Mouse (Mus musculus) stomach, embryonic 14.5 days (tissue): ENCODE data around the gene Rnf32. TPM values are rescaled to one million over a fixed set of nuclear protein-coding genes. Genes with fewer than 3 reads are reported as not detected.

Experiments used
- ATAC-seq: fragments of 200-750 bp; cut with Nextera tagmentation; 2 replicates; pipeline ENCODE4 v1.8.0; 2017; ENCODE audit warnings: low read depth, moderate TSS enrichment; ENCODE audit not compliant: insufficient number of reproducible peaks, insufficient read depth, low FRiP score
- H3K27ac ChIP-seq: fragments of 300-500 bp; sonication (generic); 2 replicates; pipeline ENCODE4 v1.5.1; 2014; ENCODE audit warnings: mild to moderate bottlenecking, low read length, moderate library complexity, mixed read lengths
- H3K27me3 ChIP-seq: fragments of 300-500 bp; sonication (generic); 2 replicates; pipeline ENCODE4 v1.6.1; 2014; ENCODE audit warnings: low read length, control low read depth, mixed read lengths; ENCODE audit not compliant: control insufficient read depth, insufficient read depth
- H3K36me3 ChIP-seq: fragments of 300-500 bp; sonication (generic); 2 replicates; pipeline ENCODE4 v1.6.1; 2014; ENCODE audit warnings: mild to moderate bottlenecking, control low read depth, low read length, moderate library complexity, mixed read lengths; ENCODE audit not compliant: control insufficient read depth, insufficient read depth
- H3K4me1 ChIP-seq: fragments of 300-500 bp; sonication (generic); 2 replicates; pipeline ENCODE4 v1.6.1; 2014; ENCODE audit warnings: low read length, control low read depth, mixed read lengths; ENCODE audit not compliant: control insufficient read depth, insufficient read depth
- H3K4me2 ChIP-seq: fragments of 300-500 bp; sonication (generic); replicated peaks from 2 replicates; pipeline ENCODE4 v1.6.1; 2014; ENCODE audit warnings: low read depth, low read length, control low read depth
- H3K4me3 ChIP-seq: fragments of 300-500 bp; sonication (generic); 2 replicates; pipeline ENCODE4 v1.5.1; 2014; ENCODE audit warnings: low read depth, low read length, control low read depth
- H3K9ac ChIP-seq: fragments of 300-500 bp; sonication (generic); replicated peaks from 2 replicates; pipeline ENCODE4 v1.6.1; 2014; ENCODE audit warnings: low read depth, mild to moderate bottlenecking, control low read depth, low read length, moderate library complexity, mixed read lengths
- H3K9me3 ChIP-seq: fragments of 300-500 bp; sonication (generic); 2 replicates; pipeline ENCODE4 v1.6.1; 2016; ENCODE audit warnings: low read depth, low read length, control low read depth; ENCODE audit not compliant: control insufficient read depth
- WGBS: fragments of 180-500 bp; shearing (Covaris S2); extraction: QIAGEN DNeasy Blood & Tissue Kit; methylation state at CpG from one replicate; pipeline ENCODE4 v1.1.7; 2014; 5-methylcytosine and 5-hydroxymethylcytosine counted together
- polyA plus RNA-seq: library from polyadenylated mRNA; unstranded; fragments of >200 nt; fragmentation: Nextera tagmentation; extraction: Ambion mirVana; gene quantifications from 2 replicates; pipeline ENCODE4 v1.2.1, GENCODE M21; 2014

Gene Rnf32
- polyA plus RNA-seq, 1 experiment from 2014 or later, result 10.8 TPM

DNA sequence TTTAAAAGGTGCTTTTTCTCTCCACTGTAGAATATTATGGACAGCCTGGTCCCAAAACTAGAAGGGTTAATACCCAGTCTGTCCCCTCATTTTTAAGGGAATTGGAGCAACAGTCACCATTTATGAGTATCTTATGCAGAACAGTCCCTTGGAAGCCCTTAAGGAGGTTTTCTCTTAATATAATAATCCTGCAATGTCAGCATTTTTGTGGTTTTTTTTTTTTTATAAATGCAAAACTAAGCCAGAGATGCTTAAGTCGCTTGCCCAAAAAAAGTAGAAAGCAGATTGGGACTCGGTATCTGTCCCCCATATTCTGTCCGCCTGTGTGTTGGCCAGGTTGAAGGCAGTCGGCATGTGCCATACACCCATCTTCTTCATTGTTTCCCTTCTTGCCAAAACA, 1.4 kb downstream of the Rnf32 start:
- Histone ChIP-seq H3K36me3 (no peaks in the 10 kb centered on the region), H3K4me1 (no peaks in the 10 kb centered on the region), H3K9me3 (no peaks in the 10 kb centered on the region), H3K27me3 (no peaks in the 10 kb centered on the region), H3K9ac (no peak overlapping the region), H3K4me3 (no peak overlapping the region), H3K27ac (no peak overlapping the region), H3K4me2 (no peak overlapping the region)
- ATAC-seq, result no peak
- 83% methylated on average over 4 of the region's 4 CpGs for WGBS

DNA sequence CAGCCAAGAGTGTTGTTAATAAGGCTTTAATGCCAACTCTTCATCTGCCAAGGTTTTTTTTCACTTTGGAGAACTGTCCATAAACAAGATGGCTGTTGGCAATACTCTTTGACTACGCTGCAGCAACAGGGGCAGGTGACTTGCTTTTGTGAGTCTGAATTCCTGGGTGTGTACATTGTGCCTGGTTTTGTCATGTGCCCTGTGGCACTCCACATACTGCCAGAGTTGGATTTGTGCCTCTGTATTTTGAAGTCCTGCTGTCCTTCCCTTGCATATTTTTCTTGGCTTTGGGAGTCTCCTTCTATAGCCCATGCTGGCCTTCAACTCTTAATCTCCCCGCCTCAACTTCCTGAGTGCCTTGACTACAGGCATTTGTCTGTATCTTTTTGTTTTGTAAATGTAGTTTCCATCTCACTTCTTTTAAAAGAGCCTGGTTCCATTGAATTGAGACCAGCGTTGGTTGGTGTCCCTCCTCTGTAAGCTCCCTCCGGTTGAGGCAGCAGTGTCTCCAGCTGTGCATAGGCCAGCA, 3.2 kb downstream of the Rnf32 start:
- 83% methylated on average over 4 of the region's 4 CpGs for WGBS
- Histone ChIP-seq H3K9ac (no peak overlapping the region), H3K36me3 (no peaks in the 10 kb centered on the region), H3K9me3 (no peaks in the 10 kb centered on the region), H3K4me2 (no peak overlapping the region), H3K27ac (no peak overlapping the region), H3K4me1 (no peaks in the 10 kb centered on the region), H3K27me3 (no peaks in the 10 kb centered on the region), H3K4me3 (no peak overlapping the region)
- no peak for ATAC-seq

DNA sequence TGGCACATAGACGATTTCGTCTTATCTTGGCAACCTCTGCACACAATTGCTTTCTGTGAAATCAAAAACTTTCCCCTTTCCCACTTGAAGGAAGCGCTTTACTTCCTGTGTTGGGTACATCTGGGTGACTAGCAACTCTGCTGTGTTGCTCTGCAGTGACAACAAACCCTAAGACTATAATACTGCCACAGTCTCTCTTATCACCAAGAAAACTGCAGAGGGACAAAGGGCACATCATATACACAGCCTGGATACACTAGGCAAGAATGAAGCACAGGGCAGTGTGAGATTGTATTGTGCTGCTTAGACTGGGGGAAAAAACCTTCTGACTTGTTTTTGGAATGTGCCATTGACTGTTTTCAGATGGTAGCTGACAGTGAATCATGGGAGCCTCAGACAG, 4.1 kb downstream of the Rnf32 start:
- Histone ChIP-seq H3K27me3 (no peaks in the 10 kb centered on the region), H3K4me3 (no peak overlapping the region), H3K4me2 (no peak overlapping the region), H3K36me3 (no peaks in the 10 kb centered on the region), H3K9ac (no peak overlapping the region), H3K27ac (no peak overlapping the region), H3K9me3 (no peaks in the 10 kb centered on the region), H3K4me1 (no peaks in the 10 kb centered on the region)
- no peak for ATAC-seq
- WGBS, result 85% methylated on average over 3 of the region's 3 CpGs

DNA sequence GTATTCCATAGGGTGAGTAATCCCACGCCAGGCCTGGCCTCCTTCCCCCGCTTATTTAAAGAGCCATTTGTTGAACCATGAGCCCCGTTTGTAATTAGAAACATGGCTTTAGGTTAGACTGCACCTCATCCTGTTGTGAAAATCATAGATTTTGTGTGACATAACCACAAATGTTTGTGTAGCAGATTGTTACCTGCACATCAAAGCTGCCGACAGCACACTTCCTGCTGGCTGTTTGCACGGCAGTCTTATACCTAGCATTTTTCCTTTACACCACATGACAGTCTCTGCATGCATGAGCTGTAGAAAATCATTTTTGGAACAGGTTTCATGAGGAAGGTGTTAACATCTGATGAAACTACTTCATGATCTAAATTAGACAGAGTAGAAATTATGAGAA, 9.9 kb downstream of the Rnf32 start:
- no peak for ATAC-seq
- Histone ChIP-seq H3K9me3 (no peaks in the 10 kb centered on the region), H3K4me2 (no peak overlapping the region), H3K9ac (no peak overlapping the region), H3K27ac (no peak overlapping the region), H3K27me3 (no peaks in the 10 kb centered on the region), H3K4me3 (no peak overlapping the region), H3K4me1 (no peaks in the 10 kb centered on the region), H3K36me3 (no peaks in the 10 kb centered on the region)
- 64% methylated on average over 5 of the region's 5 CpGs for WGBS

DNA sequence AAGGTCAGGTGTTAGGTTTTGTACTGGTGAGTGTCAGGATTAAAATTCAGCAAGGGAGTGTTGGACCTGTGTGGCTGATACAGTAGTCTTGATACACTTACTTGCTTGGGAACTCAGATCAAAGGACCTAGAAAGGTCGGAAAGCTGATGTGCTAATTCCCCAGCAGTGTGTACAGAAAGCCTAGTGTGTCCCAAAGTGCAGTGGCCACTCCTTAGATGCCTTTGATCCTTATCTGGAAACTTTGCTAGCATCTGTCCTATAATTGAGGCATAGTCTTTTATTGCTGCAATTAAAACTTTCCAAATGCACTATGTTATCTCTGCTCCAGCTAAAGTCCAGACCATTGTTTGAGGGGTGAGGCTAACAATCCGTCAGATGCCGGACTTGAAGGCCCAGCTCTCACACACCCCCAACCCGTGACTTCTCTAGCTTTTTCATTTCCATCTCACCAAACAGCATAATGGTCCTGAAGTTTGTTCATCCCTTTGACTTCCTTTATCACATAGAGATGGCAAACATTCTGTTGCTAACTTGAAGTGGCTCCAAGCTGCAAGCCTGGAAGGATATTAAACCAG, 16.3 kb downstream of the Rnf32 start:
- WGBS, result 39% methylated on average over 4 of the region's 4 CpGs
- Histone ChIP-seq H3K4me1 (no peaks in the 10 kb centered on the region), H3K9me3 (no peaks in the 10 kb centered on the region), H3K27me3 (no peaks in the 10 kb centered on the region), H3K9ac (no peak overlapping the region), H3K27ac (no peak overlapping the region), H3K4me3 (no peak overlapping the region), H3K4me2 (no peak overlapping the region), H3K36me3 (no peaks in the 10 kb centered on the region)
- ATAC-seq, result 0 out of 2 replicates have a peak, but pooled peaks have one; percentile 53

DNA sequence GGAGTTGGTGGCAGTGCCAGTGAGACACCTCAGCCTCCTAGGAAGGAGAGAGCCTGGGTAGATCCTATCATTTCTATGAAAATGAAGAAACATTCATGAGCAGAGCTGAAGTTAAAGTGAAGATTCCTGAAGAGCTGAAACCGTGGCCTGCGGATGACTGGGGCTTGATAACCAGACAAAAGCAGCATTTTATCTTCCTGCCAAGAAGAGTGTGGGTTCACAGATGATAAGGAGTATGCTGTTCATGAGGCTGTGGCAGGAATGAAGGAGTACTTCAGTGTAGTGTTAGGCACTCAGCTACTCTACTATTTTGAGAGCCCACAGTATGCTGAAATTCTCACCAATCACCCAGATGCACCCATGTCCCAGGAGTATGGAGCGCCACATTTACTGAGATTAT, 22.2 kb downstream of the Rnf32 start:
- H3K4me1 ChIP-seq, result no peaks in the 10 kb centered on the region

DNA sequence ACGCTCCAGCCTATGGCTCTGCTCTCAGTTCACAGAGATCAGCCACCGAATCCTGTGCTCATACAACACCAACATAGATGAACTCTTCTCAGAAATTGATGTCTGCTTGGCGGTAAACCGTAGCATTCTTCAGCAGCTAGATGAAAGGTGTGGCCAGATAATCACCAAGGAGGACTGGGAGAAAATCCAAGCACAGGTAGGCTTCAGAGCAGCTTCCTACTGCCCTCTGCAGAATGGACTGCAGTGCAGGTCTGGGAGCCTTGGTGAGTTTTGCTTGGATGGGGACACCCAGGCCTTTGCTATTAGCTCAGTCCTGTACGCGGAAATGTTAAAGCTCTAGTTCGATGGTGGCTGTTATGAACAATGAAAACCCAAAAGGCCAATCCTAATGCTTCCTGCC, 28.3 kb downstream of the Rnf32 start:
- no peaks in the 10 kb centered on the region for H3K9me3 ChIP-seq
- H3K4me3 ChIP-seq, result no peak overlapping the region
- H3K27me3 ChIP-seq, result no peaks in the 10 kb centered on the region
- no peaks in the 10 kb centered on the region for H3K36me3 ChIP-seq
- no peak for ATAC-seq
- no peak overlapping the region for H3K27ac ChIP-seq
- WGBS, result 83% methylated on average over 7 of the region's 7 CpGs
- no peaks in the 10 kb centered on the region for H3K4me1 ChIP-seq
- no peak overlapping the region for H3K4me2 ChIP-seq
- H3K9ac ChIP-seq, result no peak overlapping the region

More for the DNA sequence above, 22.2 kb downstream of the Rnf32 start:
- Histone ChIP-seq H3K36me3 (no peaks in the 10 kb centered on the region), H3K9ac (no peak overlapping the region), H3K27ac (no peak overlapping the region), H3K27me3 (no peaks in the 10 kb centered on the region), H3K9me3 (no peaks in the 10 kb centered on the region), H3K4me2 (no peak overlapping the region), H3K4me3 (no peak overlapping the region)
- 73% methylated on average over 3 of the region's 3 CpGs for WGBS
- no peak for ATAC-seq

DNA sequence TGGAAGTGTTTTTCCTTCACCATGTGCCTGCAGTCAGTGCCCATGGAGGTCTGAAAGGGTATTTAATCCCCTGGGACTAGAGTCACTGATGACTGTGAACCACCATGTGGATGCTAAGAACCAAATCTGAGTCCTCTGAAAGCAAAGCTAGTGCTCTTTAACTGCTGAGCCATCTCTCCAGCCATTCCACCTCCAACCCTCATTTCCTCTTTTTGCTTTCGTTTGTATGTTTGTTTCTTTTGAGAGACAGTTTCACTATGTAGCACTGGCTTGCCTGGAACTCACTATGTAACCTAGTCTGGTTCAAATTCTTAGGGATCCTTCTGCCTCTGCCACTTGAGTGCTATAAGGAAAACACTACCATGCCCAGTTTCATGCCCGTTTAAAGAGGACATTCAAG, 34.7 kb downstream of the Rnf32 start:
- no peak overlapping the region for H3K4me2 ChIP-seq
- H3K4me3 ChIP-seq, result no peak overlapping the region
- 80% methylated on average over 2 of the region's 2 CpGs for WGBS
- ATAC-seq, result no peak
- H3K9me3 ChIP-seq, result no peaks in the 10 kb centered on the region
- H3K36me3 ChIP-seq, result no peaks in the 10 kb centered on the region
- H3K27ac ChIP-seq, result no peak overlapping the region
- no peaks in the 10 kb centered on the region for H3K27me3 ChIP-seq
- H3K4me1 ChIP-seq, result no peaks in the 10 kb centered on the region
- H3K9ac ChIP-seq, result no peak overlapping the region

DNA sequence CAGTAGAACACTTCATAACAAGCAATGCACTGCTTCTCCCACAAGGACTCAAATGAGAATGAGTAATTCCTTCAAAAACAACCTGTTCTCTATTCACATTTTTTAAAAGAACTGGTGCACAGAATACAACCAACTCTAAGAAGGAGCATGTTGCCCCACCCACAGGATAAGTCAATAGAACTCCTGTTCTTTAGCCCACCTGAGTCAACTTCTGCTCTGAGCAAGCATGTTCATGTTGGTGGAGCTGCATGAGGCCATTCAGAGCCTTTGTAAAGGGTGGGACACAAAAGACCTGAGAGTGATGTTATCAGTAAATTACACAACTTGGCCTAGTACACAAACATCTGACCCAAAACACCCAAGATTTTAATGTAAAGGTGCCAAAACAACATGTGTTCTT, 42.6 kb downstream of the Rnf32 start:
- ATAC-seq, result peak; percentile 88
- H3K27me3 ChIP-seq, result no peaks in the 10 kb centered on the region
- no peak overlapping the region for H3K4me2 ChIP-seq
- H3K4me1 ChIP-seq, result no peaks in the 10 kb centered on the region
- H3K4me3 ChIP-seq, result no peak overlapping the region
- H3K27ac ChIP-seq, result no peak overlapping the region
- H3K9me3 ChIP-seq, result 0 out of 2 replicates have a peak, but pooled peaks cover 2% of the 10 kb centered on the region
- no peak overlapping the region for H3K9ac ChIP-seq
- no peaks in the 10 kb centered on the region for H3K36me3 ChIP-seq
